Mouse (Mus musculus): ENCODE measurements at regions not wholly inside any gene's neighbourhood (a gene's known extent, or its start where the extent isn't known, plus 50 kb on each side); places are given as distances from the start of the nearest gene placed in this dataset.

- WGBS: 83% methylated on average over 3 of the region's 3 CpGs
- no peaks in the 10 kb centered on the region for H3K36me3 ChIP-seq (ENCODE audit: control insufficient read depth, insufficient read depth, low read length)
- no peaks in the 10 kb centered on the region for H3K9me3 ChIP-seq (ENCODE audit: control insufficient read depth, low read length)
- no peak overlapping the region for H3K4me2 ChIP-seq (ENCODE audit: low read length)
- no peak for ATAC-seq (ENCODE audit: insufficient number of reproducible peaks, insufficient read depth, low FRiP score, low read depth)
- no peak overlapping the region for H3K4me3 ChIP-seq (ENCODE audit: control insufficient read depth in 1 of 2, insufficient read depth in 1 of 2, low read depth in 1 of 2, low read length in 2 of 2)
- no peak overlapping the region for H3K27ac ChIP-seq (replicated peaks in 1 of 2; ENCODE audit: control insufficient read depth in 1 of 2, insufficient read depth in 1 of 2, low read depth in 2 of 2, low read length in 2 of 2)
- no peak overlapping the region for H3K9ac ChIP-seq (ENCODE audit: low read length)
- H3K27me3 ChIP-seq (ENCODE audit: control insufficient read depth, insufficient read depth, low read length): no peaks in the 10 kb centered on the region
- no peaks in the 10 kb centered on the region for H3K4me1 ChIP-seq (ENCODE audit: control insufficient read depth in 2 of 2, insufficient read depth in 2 of 2, low read length in 2 of 2)
Measured at GRCm38 (mm10) chr4:39926021-39926591, 216.8 kb upstream of the Aco1 start.

GRCm38 (mm10) chr4:39926594-39926993, 216.3 kb upstream of the Aco1 start:
- no peak overlapping the region for H3K4me3 ChIP-seq (ENCODE audit: control insufficient read depth in 1 of 2, insufficient read depth in 1 of 2, low read depth in 1 of 2, low read length in 2 of 2)
- no peak overlapping the region for H3K9ac ChIP-seq (ENCODE audit: low read length)
- no peaks in the 10 kb centered on the region for H3K27me3 ChIP-seq (ENCODE audit: control insufficient read depth, insufficient read depth, low read length)
- H3K4me2 ChIP-seq (ENCODE audit: low read length): no peak overlapping the region
- H3K4me1 ChIP-seq (ENCODE audit: control insufficient read depth in 2 of 2, insufficient read depth in 2 of 2, low read length in 2 of 2): no peaks in the 10 kb centered on the region
- WGBS: 87% methylated on average over 7 of the region's 7 CpGs
- no peak for ATAC-seq (ENCODE audit: insufficient number of reproducible peaks, insufficient read depth, low FRiP score, low read depth)
- no peaks in the 10 kb centered on the region for H3K9me3 ChIP-seq (ENCODE audit: control insufficient read depth, low read length)
- no peak overlapping the region for H3K27ac ChIP-seq (replicated peaks in 1 of 2; ENCODE audit: control insufficient read depth in 1 of 2, insufficient read depth in 1 of 2, low read depth in 2 of 2, low read length in 2 of 2)
- H3K36me3 ChIP-seq (ENCODE audit: control insufficient read depth, insufficient read depth, low read length): no peaks in the 10 kb centered on the region

GRCm38 (mm10) chr4:39928491-39928890, 214.4 kb upstream of the Aco1 start:
- Histone ChIP-seq H3K9me3 (ENCODE audit: control insufficient read depth, low read length) (no peaks in the 10 kb centered on the region), H3K27me3 (ENCODE audit: control insufficient read depth, insufficient read depth, low read length) (no peaks in the 10 kb centered on the region), H3K4me3 (ENCODE audit: control insufficient read depth in 1 of 2, insufficient read depth in 1 of 2, low read depth in 1 of 2, low read length in 2 of 2) (no peak overlapping the region), H3K9ac (ENCODE audit: low read length) (no peak overlapping the region), H3K36me3 (ENCODE audit: control insufficient read depth, insufficient read depth, low read length) (no peaks in the 10 kb centered on the region), H3K4me1 (ENCODE audit: control insufficient read depth in 2 of 2, insufficient read depth in 2 of 2, low read length in 2 of 2) (no peaks in the 10 kb centered on the region), H3K27ac (replicated peaks in 1 of 2; ENCODE audit: control insufficient read depth in 1 of 2, insufficient read depth in 1 of 2, low read depth in 2 of 2, low read length in 2 of 2) (no peak overlapping the region), H3K4me2 (ENCODE audit: low read length) (no peak overlapping the region)
- ATAC-seq (ENCODE audit: insufficient number of reproducible peaks, insufficient read depth, low FRiP score, low read depth): no peak
- WGBS: 44% methylated on average over 2 of the region's 2 CpGs

- ATAC-seq (ENCODE audit: insufficient number of reproducible peaks, insufficient read depth, low FRiP score, low read depth): no peak
- Histone ChIP-seq H3K4me3 (ENCODE audit: control insufficient read depth in 1 of 2, insufficient read depth in 1 of 2, low read depth in 1 of 2, low read length in 2 of 2) (no peak overlapping the region), H3K27ac (replicated peaks in 1 of 2; ENCODE audit: control insufficient read depth in 1 of 2, insufficient read depth in 1 of 2, low read depth in 2 of 2, low read length in 2 of 2) (no peak overlapping the region), H3K36me3 (ENCODE audit: control insufficient read depth, insufficient read depth, low read length) (no peaks in the 10 kb centered on the region), H3K4me2 (ENCODE audit: low read length) (no peak overlapping the region), H3K9me3 (ENCODE audit: control insufficient read depth, low read length) (no peaks in the 10 kb centered on the region), H3K9ac (ENCODE audit: low read length) (no peak overlapping the region), H3K27me3 (ENCODE audit: control insufficient read depth, insufficient read depth, low read length) (no peaks in the 10 kb centered on the region), H3K4me1 (ENCODE audit: control insufficient read depth in 2 of 2, insufficient read depth in 2 of 2, low read length in 2 of 2) (no peaks in the 10 kb centered on the region)
- WGBS: 81% methylated on average over 12 of the region's 12 CpGs
Measured at GRCm38 (mm10) chr4:39934025-39934708, 208.7 kb upstream of the Aco1 start.

GRCm38 (mm10) chr4:39958687-39959086, 184.2 kb upstream of the Aco1 start:
- no peaks in the 10 kb centered on the region for H3K9me3 ChIP-seq (ENCODE audit: control insufficient read depth, low read length)
- no peaks in the 10 kb centered on the region for H3K36me3 ChIP-seq (ENCODE audit: control insufficient read depth, insufficient read depth, low read length)
- H3K4me2 ChIP-seq (ENCODE audit: low read length): no peak overlapping the region
- no peak overlapping the region for H3K4me3 ChIP-seq (ENCODE audit: control insufficient read depth in 1 of 2, insufficient read depth in 1 of 2, low read depth in 1 of 2, low read length in 2 of 2)
- H3K4me1 ChIP-seq (ENCODE audit: control insufficient read depth in 2 of 2, insufficient read depth in 2 of 2, low read length in 2 of 2): no peaks in the 10 kb centered on the region
- ATAC-seq (ENCODE audit: insufficient number of reproducible peaks, insufficient read depth, low FRiP score, low read depth): no peak
- H3K27ac ChIP-seq (replicated peaks in 1 of 2; ENCODE audit: control insufficient read depth in 1 of 2, insufficient read depth in 1 of 2, low read depth in 2 of 2, low read length in 2 of 2): no peak overlapping the region
- no peak overlapping the region for H3K9ac ChIP-seq (ENCODE audit: low read length)
- WGBS: 82% methylated on average over 3 of the region's 3 CpGs
- H3K27me3 ChIP-seq (ENCODE audit: control insufficient read depth, insufficient read depth, low read length): no peaks in the 10 kb centered on the region

GRCm38 (mm10) chr4:39967938-39968337, 174.9 kb upstream of the Aco1 start:
- 80% methylated on average over 3 of the region's 3 CpGs for WGBS
- H3K27me3 ChIP-seq (ENCODE audit: control insufficient read depth, insufficient read depth, low read length): no peaks in the 10 kb centered on the region
- H3K36me3 ChIP-seq (ENCODE audit: control insufficient read depth, insufficient read depth, low read length): no peaks in the 10 kb centered on the region
- ATAC-seq (ENCODE audit: insufficient number of reproducible peaks, insufficient read depth, low FRiP score, low read depth): no peak
- no peaks in the 10 kb centered on the region for H3K9me3 ChIP-seq (ENCODE audit: control insufficient read depth, low read length)
- H3K27ac ChIP-seq (replicated peaks in 1 of 2; ENCODE audit: control insufficient read depth in 1 of 2, insufficient read depth in 1 of 2, low read depth in 2 of 2, low read length in 2 of 2): no peak overlapping the region
- H3K4me2 ChIP-seq (ENCODE audit: low read length): no peak overlapping the region
- H3K4me3 ChIP-seq (ENCODE audit: control insufficient read depth in 1 of 2, insufficient read depth in 1 of 2, low read depth in 1 of 2, low read length in 2 of 2): no peak overlapping the region
- no peaks in the 10 kb centered on the region for H3K4me1 ChIP-seq (ENCODE audit: control insufficient read depth in 2 of 2, insufficient read depth in 2 of 2, low read length in 2 of 2)
- no peak overlapping the region for H3K9ac ChIP-seq (ENCODE audit: low read length)

DNA sequence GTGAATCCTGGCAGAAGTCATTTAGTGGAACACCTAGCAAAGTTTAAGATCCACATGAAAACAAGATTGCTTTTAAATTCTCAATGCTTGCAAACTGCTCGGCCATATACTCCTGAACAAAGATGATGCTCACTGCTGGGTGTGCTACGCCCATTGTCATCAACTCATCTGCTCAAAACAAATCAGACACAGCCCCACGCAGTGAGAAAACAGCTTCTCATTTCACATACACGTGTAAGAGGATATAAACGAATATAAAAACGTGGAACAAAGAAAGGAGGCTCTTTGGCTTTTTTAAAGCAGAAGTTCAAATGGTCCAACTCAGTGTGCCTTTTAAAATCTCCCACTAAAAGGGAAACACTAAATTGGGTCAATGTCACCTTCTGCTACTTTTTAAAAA, 151.5 kb upstream of the Aco1 start:
- H3K9me3 ChIP-seq (ENCODE audit: control insufficient read depth, low read length): no peaks in the 10 kb centered on the region
- H3K36me3 ChIP-seq (ENCODE audit: control insufficient read depth, insufficient read depth, low read length): no peaks in the 10 kb centered on the region
- WGBS: 59% methylated on average over 6 of the region's 6 CpGs
- no peaks in the 10 kb centered on the region for H3K27me3 ChIP-seq (ENCODE audit: control insufficient read depth, insufficient read depth, low read length)
- no peak overlapping the region for H3K4me2 ChIP-seq (ENCODE audit: low read length)
- H3K27ac ChIP-seq (replicated peaks in 1 of 2; ENCODE audit: control insufficient read depth in 1 of 2, insufficient read depth in 1 of 2, low read depth in 2 of 2, low read length in 2 of 2): no peak overlapping the region
- no peak overlapping the region for H3K9ac ChIP-seq (ENCODE audit: low read length)
- no peak for ATAC-seq (ENCODE audit: insufficient number of reproducible peaks, insufficient read depth, low FRiP score, low read depth)
- no peaks in the 10 kb centered on the region for H3K4me1 ChIP-seq (ENCODE audit: control insufficient read depth in 2 of 2, insufficient read depth in 2 of 2, low read length in 2 of 2)
- H3K4me3 ChIP-seq (ENCODE audit: control insufficient read depth in 1 of 2, insufficient read depth in 1 of 2, low read depth in 1 of 2, low read length in 2 of 2): no peak overlapping the region

DNA sequence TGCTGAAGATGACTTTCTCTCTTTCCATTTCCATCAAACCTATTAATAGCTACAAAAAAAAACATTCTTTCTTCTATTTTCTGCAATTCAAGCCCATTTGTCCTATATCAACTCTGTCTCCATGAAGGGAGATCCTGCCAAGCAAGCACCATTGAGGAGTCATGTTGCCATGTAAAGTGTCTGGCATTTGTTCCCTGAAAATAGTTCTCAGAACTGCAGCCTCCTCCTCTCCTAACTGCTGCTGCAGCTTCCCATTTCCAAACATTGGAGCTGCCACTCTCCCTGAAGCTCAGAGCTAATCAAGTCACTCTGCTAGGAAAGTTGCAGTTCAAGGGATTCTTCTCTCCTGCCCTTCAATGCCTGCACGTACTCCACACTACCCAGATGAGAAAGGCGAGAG, 151.0 kb upstream of the Aco1 start:
- no peaks in the 10 kb centered on the region for H3K36me3 ChIP-seq (ENCODE audit: control insufficient read depth, insufficient read depth, low read length)
- H3K4me3 ChIP-seq (ENCODE audit: control insufficient read depth in 1 of 2, insufficient read depth in 1 of 2, low read depth in 1 of 2, low read length in 2 of 2): no peak overlapping the region
- H3K27me3 ChIP-seq (ENCODE audit: control insufficient read depth, insufficient read depth, low read length): no peaks in the 10 kb centered on the region
- WGBS: 83% methylated on average over 2 of the region's 2 CpGs
- ATAC-seq (ENCODE audit: insufficient number of reproducible peaks, insufficient read depth, low FRiP score, low read depth): no peak
- no peaks in the 10 kb centered on the region for H3K9me3 ChIP-seq (ENCODE audit: control insufficient read depth, low read length)
- H3K27ac ChIP-seq (replicated peaks in 1 of 2; ENCODE audit: control insufficient read depth in 1 of 2, insufficient read depth in 1 of 2, low read depth in 2 of 2, low read length in 2 of 2): no peak overlapping the region
- no peaks in the 10 kb centered on the region for H3K4me1 ChIP-seq (ENCODE audit: control insufficient read depth in 2 of 2, insufficient read depth in 2 of 2, low read length in 2 of 2)
- no peak overlapping the region for H3K9ac ChIP-seq (ENCODE audit: low read length)
- no peak overlapping the region for H3K4me2 ChIP-seq (ENCODE audit: low read length)

All from heart, embryonic 14.5 days (tissue).